Mouse (Mus musculus) left cerebral cortex, adult 9 months (tissue): ENCODE results near the gene Slc3a1.
A peak's percentile ranks its signal among the peaks of the same experiment; 100 is the strongest.

Experiments used
- DNase-seq, 2 experiments: peaks; one replicate each; pipeline ENCODE4 v3.0.0; 2022; ENCODE audit warnings: low spot score in 2 of 2

Slc3a1 gene

GRCm38 (mm10) chr17:85089011-85089410 lies 60.8 kb downstream of the Slc3a1 start:
- DNase-seq: no peak

GRCm38 (mm10) chr17:85089621-85090020 lies 61.4 kb downstream of the Slc3a1 start:
- no peak for DNase-seq

- DNase-seq: peak; percentile 91 to 97
These were observed 62.2 kb downstream of the Slc3a1 start, which contains the start of the genes Prepl and Camkmt for GRCm38 (mm10) chr17:85090120-85091099. Gene Prepl (minus strand): TSS chr17:85090241. Gene Camkmt (plus strand): TSS chr17:85090552.

- no peak for DNase-seq
These were observed 63.6 kb downstream of the Slc3a1 start for GRCm38 (mm10) chr17:85091762-85092161.

- DNase-seq: no peak
These were observed 68.2 kb downstream of the Slc3a1 start for GRCm38 (mm10) chr17:85096396-85096795.

GRCm38 (mm10) chr17:85098677-85099323 lies 70.6 kb downstream of the Slc3a1 start:
- no peak for DNase-seq

- no peak for DNase-seq
These were observed 72.1 kb downstream of the Slc3a1 start for GRCm38 (mm10) chr17:85100232-85100631.

GRCm38 (mm10) chr17:85101751-85102150 lies 73.6 kb downstream of the Slc3a1 start:
- no peak for DNase-seq

GRCm38 (mm10) chr17:85103310-85103709 lies 75.1 kb downstream of the Slc3a1 start:
- DNase-seq: no peak

GRCm38 (mm10) chr17:85110640-85111039 lies 82.5 kb downstream of the Slc3a1 start:
- DNase-seq: no peak

GRCm38 (mm10) chr17:85113441-85113840 lies 85.3 kb downstream of the Slc3a1 start:
- no peak for DNase-seq
